Mouse (Mus musculus) lung, embryonic 15.5 days (tissue): ENCODE results near the gene Cadm2. TPM values are rescaled to one million over a fixed set of nuclear protein-coding genes. Genes with fewer than 3 reads are reported as not detected.

Source experiments
- ATAC-seq: fragments of 200-750 bp; cut with Nextera tagmentation; 2 replicates; pipeline ENCODE4 v1.8.0; 2017; ENCODE audit warnings: moderate number of reproducible peaks, borderline replicate concordance; ENCODE audit not compliant: low FRiP score, low TSS enrichment; ENCODE audit errors: extremely low read depth
- H3K27ac ChIP-seq: fragments of 300-500 bp; sonication (generic); 2 replicates; pipeline ENCODE4 v1.5.1; 2015; ENCODE audit warnings: moderate library complexity, mild to moderate bottlenecking, inconsistent platforms
- H3K27me3 ChIP-seq: fragments of 300-500 bp; sonication (generic); 2 replicates; pipeline ENCODE4 v1.6.1; 2015; ENCODE audit warnings: inconsistent platforms
- H3K36me3 ChIP-seq: fragments of 300-500 bp; sonication (generic); 2 replicates; pipeline ENCODE4 v1.6.1; 2015; ENCODE audit warnings: inconsistent platforms
- H3K4me1 ChIP-seq: fragments of 300-500 bp; sonication (generic); 2 replicates; pipeline ENCODE4 v1.6.1; 2015; ENCODE audit warnings: inconsistent platforms
- H3K4me2 ChIP-seq: fragments of 300-500 bp; sonication (generic); 2 replicates; pipeline ENCODE4 v1.6.1; 2015; ENCODE audit warnings: inconsistent platforms, mild to moderate bottlenecking, moderate library complexity
- H3K4me3 ChIP-seq: fragments of 300-500 bp; sonication (generic); 2 replicates; pipeline ENCODE4 v1.5.1; 2015; ENCODE audit warnings: mild to moderate bottlenecking, inconsistent platforms
- H3K9ac ChIP-seq: fragments of 300-500 bp; sonication (generic); 2 replicates; pipeline ENCODE4 v1.6.1; 2015; ENCODE audit warnings: inconsistent platforms
- H3K9me3 ChIP-seq: fragments of 300-500 bp; sonication (generic); 2 replicates; pipeline ENCODE4 v1.6.1; 2016; ENCODE audit warnings: inconsistent platforms
- WGBS: fragments of 180-500 bp; shearing (Covaris S2); methylation state at CpG from one replicate; pipeline ENCODE4 v1.1.7; 2015; 5-methylcytosine and 5-hydroxymethylcytosine counted together
- polyA plus RNA-seq: library from polyadenylated mRNA; unstranded; fragments of >200 nt; fragmentation: Nextera tagmentation; extraction: Ambion mirVana; gene quantifications from 2 replicates; pipeline ENCODE4 v1.2.1, GENCODE M21; 2015

The Cadm2 gene
- polyA plus RNA-seq, 1 experiment from 2014 or later, result 0.74 TPM

DNA sequence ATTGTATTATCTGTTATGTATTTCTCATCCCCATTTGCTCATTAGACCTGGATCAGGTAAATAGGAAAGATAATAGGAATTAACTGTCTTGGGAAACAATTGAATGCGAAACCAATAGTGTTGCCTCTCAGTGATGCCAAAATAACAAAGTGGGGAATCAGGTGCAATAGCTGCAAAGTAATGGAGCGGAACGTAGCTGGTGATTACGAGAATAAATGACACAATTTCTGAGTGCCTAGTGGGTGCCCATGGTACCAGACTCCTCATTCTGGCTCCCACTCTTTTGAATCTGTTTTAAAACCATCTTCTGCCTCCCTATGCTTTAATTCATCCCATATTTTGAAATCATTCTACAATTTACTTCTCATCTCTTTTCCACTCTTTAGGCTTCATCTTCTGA is 851.2 kb downstream of the Cadm2 start:
- no peaks in the 10 kb centered on the region for H3K4me1 ChIP-seq
- H3K9ac ChIP-seq, result no peak overlapping the region
- H3K9me3 ChIP-seq, result no peaks in the 10 kb centered on the region
- no peak overlapping the region for H3K4me3 ChIP-seq
- WGBS, result 94% methylated on average over 4 of the region's 4 CpGs
- ATAC-seq, result no peak
- no peaks in the 10 kb centered on the region for H3K36me3 ChIP-seq
- H3K4me2 ChIP-seq, result no peak overlapping the region
- no peaks in the 10 kb centered on the region for H3K27me3 ChIP-seq
- no peak overlapping the region for H3K27ac ChIP-seq

DNA sequence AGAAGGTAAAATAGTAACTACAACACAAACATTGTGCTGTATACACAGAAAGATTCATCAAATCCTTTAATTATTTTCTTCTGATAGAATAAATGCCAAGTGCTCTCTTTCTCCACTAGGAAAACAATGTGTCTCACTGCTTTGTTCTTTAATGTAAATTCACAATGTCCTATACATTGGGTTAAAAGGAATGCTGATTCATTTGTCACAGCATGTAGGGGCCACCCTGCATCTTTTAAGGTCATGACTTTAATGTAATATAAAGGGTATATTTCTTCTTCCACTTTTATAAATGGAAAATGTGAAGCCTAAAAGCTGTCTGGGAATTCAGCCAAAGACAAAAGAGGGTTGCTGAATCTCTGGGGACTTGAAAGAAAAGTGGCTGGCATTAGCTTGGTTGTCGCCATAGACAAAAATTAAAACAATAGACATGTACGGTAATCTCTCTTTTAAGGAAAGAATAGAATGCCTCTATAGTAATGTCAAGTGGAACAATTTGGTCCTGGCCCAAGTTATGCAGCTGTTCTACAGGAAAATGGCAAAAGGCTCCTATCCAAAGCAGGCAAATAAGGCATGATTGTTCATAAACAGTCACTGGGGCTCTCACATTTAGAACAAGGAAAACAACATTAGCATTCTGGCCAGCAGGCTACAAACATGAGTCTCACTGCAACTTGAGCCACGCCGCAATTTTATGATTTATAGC is 851.9 kb downstream of the Cadm2 start:
- Histone ChIP-seq H3K27me3 (no peaks in the 10 kb centered on the region), H3K27ac (no peak overlapping the region), H3K9ac (no peak overlapping the region), H3K9me3 (no peaks in the 10 kb centered on the region), H3K4me1 (no peaks in the 10 kb centered on the region), H3K36me3 (no peaks in the 10 kb centered on the region), H3K4me3 (no peak overlapping the region), H3K4me2 (no peak overlapping the region)
- no peak for ATAC-seq
- 56% methylated on average over 4 of the region's 4 CpGs for WGBS

DNA sequence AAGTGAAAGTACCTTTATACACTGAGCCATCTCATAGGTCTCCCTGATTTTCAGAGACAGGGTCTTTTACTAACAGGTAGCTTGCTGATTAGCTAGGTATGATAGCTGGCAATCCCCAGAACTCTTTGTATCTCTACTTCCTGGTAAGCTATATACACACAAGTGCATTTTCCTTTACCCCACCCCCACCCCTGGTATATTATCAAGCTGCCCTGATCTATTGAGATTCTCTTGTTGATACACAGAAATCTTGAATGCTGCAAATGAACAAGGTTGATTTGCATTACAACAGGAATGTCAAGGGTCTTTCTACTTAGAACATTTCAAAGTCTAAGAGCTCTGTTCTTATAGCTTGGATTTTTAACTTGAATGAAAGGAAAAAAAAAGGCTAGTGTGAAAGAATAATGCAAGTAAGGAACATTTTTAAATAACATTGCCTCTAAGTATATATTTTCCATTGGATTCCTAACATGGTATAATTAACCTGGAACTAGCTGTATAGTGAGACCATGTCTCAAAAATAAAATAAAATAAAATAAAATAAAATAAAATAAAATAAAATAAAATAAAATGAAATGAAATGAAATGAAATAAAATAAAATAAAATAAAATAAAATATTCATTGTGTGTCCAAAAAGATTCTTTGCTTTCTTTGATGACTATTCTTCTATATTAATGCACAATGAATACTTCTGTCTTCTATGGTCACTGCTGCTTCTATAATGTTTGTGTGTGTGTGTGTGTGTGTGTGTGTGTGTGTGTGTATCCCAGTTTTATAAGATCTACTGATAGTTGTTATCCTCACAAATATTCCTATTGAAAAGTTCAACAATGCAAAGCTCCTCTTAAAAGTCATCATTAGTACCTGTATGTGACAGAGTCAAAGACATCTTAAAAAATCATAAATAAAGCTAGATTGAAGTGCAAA is 858.9 kb downstream of the Cadm2 start:
- Histone ChIP-seq H3K27me3 (no peaks in the 10 kb centered on the region), H3K9ac (no peak overlapping the region), H3K4me2 (no peak overlapping the region), H3K4me1 (no peaks in the 10 kb centered on the region), H3K27ac (no peak overlapping the region), H3K9me3 (no peaks in the 10 kb centered on the region), H3K36me3 (no peaks in the 10 kb centered on the region), H3K4me3 (no peak overlapping the region)
- ATAC-seq, result no peak

DNA sequence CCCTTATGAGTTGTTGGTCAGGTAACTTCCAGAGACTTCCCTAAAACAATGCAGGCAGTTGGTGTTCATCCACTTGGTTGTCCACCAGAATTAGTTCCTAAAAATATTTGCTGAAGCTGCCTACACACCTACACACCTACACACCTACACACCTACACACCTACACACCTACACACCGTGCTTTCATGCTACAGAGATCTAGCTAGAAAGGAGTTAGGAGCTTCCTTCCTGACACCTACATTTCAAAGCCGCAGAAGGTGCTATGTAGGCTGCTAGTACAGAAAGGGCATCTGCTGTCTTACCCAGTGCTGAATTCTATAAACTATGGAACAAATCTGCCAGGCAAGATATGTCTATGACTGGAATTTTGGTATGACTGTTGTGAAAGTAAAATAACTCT is 872.2 kb downstream of the Cadm2 start:
- H3K9ac ChIP-seq, result no peak overlapping the region
- ATAC-seq, result no peak

DNA sequence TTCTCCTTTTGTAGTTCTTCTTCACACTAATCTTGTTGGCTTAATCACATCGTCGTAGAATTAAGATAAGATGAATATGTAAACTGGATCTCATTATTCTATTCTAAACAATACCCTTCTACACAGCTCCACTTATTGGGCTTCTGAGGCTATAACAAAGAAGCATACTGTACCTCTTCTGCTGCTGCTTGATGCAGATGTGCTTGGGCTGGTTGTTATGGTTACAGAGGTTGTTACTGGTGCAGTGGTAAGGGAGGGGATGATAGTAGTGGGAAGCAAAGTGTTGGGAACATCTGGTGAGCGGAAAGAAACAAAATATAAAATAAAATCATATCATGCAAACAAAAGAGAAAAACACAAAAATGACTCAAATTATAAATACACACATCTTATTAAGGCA is 889.5 kb downstream of the Cadm2 start:
- H3K4me2 ChIP-seq, result no peak overlapping the region
- H3K36me3 ChIP-seq, result no peaks in the 10 kb centered on the region
- no peak for ATAC-seq
- no peak overlapping the region for H3K4me3 ChIP-seq
- no peaks in the 10 kb centered on the region for H3K27me3 ChIP-seq
- H3K9ac ChIP-seq, result no peak overlapping the region
- no peaks in the 10 kb centered on the region for H3K4me1 ChIP-seq
- WGBS, result 58% methylated on average over 3 of the region's 3 CpGs
- H3K27ac ChIP-seq, result no peak overlapping the region
- no peaks in the 10 kb centered on the region for H3K9me3 ChIP-seq

More for the DNA sequence above, 872.2 kb downstream of the Cadm2 start:
- no peaks in the 10 kb centered on the region for H3K9me3 ChIP-seq
- H3K4me2 ChIP-seq, result no peak overlapping the region
- H3K27me3 ChIP-seq, result no peaks in the 10 kb centered on the region
- no peak overlapping the region for H3K27ac ChIP-seq
- no peak overlapping the region for H3K4me3 ChIP-seq
- H3K36me3 ChIP-seq, result no peaks in the 10 kb centered on the region
- no peaks in the 10 kb centered on the region for H3K4me1 ChIP-seq
- 79% methylated on average over 2 of the region's 2 CpGs for WGBS

DNA sequence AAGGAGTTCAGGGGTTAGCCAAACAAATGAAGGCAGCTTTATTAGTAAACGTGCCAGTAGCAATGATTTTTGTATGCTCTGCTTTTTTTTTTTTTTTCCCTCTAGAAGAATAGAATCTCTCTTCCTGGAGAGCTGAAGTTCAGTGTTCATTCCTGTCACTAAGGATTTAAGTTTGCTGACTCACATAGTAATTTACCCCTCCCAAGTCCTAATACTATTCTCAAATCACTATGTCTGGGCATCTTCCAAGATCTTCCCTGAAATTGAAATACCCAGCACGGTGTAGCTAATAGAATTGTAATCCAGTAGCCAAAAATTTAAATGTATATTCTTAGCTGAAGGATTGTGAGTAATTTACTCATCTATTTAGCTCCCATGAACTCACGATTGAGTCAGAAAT is 914.2 kb downstream of the Cadm2 start:
- Histone ChIP-seq H3K9ac (no peak overlapping the region), H3K9me3 (no peaks in the 10 kb centered on the region), H3K27ac (no peak overlapping the region), H3K4me3 (no peak overlapping the region), H3K4me1 (no peaks in the 10 kb centered on the region), H3K36me3 (no peaks in the 10 kb centered on the region), H3K4me2 (no peak overlapping the region), H3K27me3 (no peaks in the 10 kb centered on the region)
- ATAC-seq, result no peak
- WGBS, result 60% methylated on average over 3 of the region's 3 CpGs

DNA sequence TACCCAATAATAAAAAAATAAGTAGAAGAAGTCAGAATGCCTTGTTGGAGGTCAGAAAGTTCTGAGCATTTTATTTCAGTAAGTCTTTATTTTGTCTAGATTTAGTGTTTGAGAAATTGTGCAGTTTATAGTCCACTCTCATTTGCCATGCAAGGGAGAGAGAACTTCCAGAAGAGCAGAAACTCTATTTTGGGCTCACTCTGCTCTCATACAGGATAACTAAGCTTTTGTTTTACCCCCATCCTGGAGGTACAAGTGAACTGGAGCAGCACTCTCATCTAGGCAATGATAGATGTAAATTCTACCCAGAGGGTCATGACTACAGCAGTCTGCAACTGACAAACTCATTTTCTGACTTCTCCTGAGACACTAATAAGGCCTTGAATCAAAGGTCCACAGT is 925.9 kb downstream of the Cadm2 start:
- H3K4me2 ChIP-seq, result no peak overlapping the region
- no peaks in the 10 kb centered on the region for H3K36me3 ChIP-seq
- H3K4me3 ChIP-seq, result no peak overlapping the region
- ATAC-seq, result no peak
- H3K9me3 ChIP-seq, result no peaks in the 10 kb centered on the region
- H3K4me1 ChIP-seq, result no peaks in the 10 kb centered on the region
- no peak overlapping the region for H3K27ac ChIP-seq
- H3K9ac ChIP-seq, result no peak overlapping the region
- H3K27me3 ChIP-seq, result no peaks in the 10 kb centered on the region

DNA sequence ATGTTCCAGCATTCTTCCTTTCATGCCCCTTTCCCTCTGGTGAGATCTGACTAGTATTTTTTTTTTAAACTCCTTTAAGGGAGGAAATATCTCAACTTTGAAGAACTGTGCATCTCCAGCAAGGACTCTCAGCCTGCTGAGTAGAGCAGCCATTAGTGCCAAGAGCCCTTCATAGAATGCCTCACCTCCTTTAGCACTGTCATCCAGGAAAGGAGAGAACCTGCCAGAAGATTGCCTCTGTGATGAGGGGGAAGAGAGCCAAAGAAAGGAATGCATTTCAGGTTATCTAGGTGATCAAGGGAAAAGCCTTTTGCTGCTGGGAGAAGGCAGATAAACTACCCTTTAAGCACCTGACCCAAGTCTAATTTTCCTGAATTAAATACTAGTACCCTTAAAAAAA is 943.5 kb downstream of the Cadm2 start:
- Histone ChIP-seq H3K4me1 (no peaks in the 10 kb centered on the region), H3K4me2 (no peak overlapping the region), H3K4me3 (no peak overlapping the region), H3K9me3 (no peaks in the 10 kb centered on the region), H3K27ac (no peak overlapping the region), H3K27me3 (no peaks in the 10 kb centered on the region), H3K36me3 (no peaks in the 10 kb centered on the region), H3K9ac (no peak overlapping the region)
- ATAC-seq, result no peak

DNA sequence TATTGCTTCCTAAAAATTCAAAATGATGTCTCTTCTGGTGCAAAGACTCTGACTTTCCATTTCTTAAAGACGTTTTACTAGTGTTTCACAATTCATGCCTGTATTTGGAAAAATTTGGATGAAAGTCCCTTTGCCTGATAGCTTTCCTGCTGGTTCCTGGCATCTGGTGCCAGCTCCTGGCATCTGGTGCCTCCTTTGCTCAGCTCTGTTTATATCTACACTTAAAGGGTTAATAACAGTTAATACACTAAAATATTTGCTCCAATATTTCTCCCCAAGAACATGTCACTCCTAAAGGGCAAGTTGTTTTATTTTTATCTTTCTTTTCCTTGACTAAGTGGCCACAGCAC is 969.7 kb downstream of the Cadm2 start:
- H3K4me3 ChIP-seq, result no peak overlapping the region
- H3K4me1 ChIP-seq, result no peaks in the 10 kb centered on the region
- WGBS, result 59% methylated on average over 1 of the region's 1 CpGs
- ATAC-seq, result no peak
- no peak overlapping the region for H3K9ac ChIP-seq
- H3K27me3 ChIP-seq, result no peaks in the 10 kb centered on the region
- H3K36me3 ChIP-seq, result no peaks in the 10 kb centered on the region
- no peaks in the 10 kb centered on the region for H3K9me3 ChIP-seq
- no peak overlapping the region for H3K4me2 ChIP-seq
- H3K27ac ChIP-seq, result no peak overlapping the region

DNA sequence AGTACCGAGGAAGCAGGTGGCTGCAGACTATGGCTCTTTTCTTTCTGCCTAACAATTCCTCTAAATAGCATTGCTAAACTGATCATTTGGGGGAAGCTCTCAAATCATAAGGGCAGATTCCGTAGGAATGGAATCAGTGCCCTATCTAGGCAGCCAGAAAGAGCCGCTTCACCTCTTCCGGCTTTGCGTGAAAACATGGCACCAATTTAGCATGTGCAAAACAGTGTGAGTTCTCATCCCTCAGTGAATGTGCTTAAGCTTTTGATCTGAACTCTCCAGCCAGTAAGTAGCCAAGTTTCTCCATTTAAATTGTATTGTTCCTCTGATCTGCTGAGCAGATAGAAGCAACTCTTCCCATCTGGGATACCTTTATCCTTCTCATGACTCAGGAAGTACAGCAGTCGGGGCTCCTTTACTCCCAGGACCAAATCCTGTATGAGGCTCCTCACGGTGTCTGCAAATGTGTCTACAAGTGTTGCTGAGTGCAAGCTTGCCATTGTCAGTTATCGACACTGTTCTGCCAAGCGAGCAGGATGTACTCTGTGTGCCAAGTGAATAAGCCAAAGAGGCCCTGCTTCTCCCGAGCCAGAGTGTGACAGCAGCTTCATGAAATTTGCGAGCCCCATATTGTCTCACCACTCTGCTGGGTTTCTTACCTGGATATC is 970.2 kb downstream of the Cadm2 start:
- Histone ChIP-seq H3K4me3 (no peak overlapping the region), H3K27ac (no peak overlapping the region), H3K36me3 (no peaks in the 10 kb centered on the region), H3K27me3 (no peaks in the 10 kb centered on the region), H3K9me3 (no peaks in the 10 kb centered on the region), H3K4me2 (no peak overlapping the region), H3K9ac (no peak overlapping the region), H3K4me1 (no peaks in the 10 kb centered on the region)
- 83% methylated on average over 11 of the region's 11 CpGs for WGBS
- ATAC-seq, result no peak

DNA sequence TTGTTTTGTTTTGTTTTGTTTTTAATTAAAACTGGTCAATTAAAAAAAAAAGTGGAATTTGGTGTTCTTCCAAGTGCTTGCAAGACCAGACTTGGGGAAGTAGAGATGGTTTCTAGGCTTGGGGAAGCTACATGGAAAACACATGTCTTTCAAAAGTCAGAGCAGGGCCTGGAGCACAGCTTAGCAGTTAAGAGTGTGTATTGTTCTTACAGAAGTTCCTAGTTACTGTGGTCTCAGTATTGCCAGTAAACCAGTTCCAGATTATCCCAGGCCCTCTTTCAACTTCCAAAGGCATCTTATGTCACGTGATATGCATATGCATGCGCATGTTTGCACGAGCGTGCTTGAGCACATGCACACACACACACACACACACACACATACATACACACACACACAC is 972.9 kb downstream of the Cadm2 start:
- H3K4me1 ChIP-seq, result no peaks in the 10 kb centered on the region
- no peak for ATAC-seq
- H3K36me3 ChIP-seq, result no peaks in the 10 kb centered on the region
- 92% methylated on average over 4 of the region's 4 CpGs for WGBS
- no peak overlapping the region for H3K4me2 ChIP-seq
- no peaks in the 10 kb centered on the region for H3K27me3 ChIP-seq
- H3K4me3 ChIP-seq, result no peak overlapping the region
- H3K27ac ChIP-seq, result no peak overlapping the region
- no peak overlapping the region for H3K9ac ChIP-seq
- no peaks in the 10 kb centered on the region for H3K9me3 ChIP-seq

DNA sequence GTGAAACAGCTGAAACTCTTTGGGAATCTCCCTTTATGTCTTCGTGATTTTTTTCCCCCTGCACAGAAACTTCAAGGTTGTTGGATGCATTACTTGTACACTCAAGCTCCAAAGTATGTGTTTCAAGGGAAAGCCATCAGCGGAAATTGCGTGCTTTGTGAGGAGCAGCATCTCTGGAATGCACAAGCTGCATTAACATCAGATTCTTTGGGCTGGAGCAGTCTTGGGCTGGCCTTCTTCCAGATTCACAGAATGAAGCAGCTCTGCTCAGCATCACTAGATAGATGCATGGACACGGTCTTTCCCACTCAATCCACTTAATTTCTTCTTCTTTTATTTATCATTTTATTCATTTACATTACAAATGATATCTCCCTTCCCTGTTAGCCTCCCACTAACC is 977.1 kb downstream of the Cadm2 start:
- no peak overlapping the region for H3K9ac ChIP-seq
- H3K4me2 ChIP-seq, result no peak overlapping the region
- no peaks in the 10 kb centered on the region for H3K27me3 ChIP-seq
- H3K4me3 ChIP-seq, result no peak overlapping the region
- no peak for ATAC-seq
- no peaks in the 10 kb centered on the region for H3K36me3 ChIP-seq
- no peak overlapping the region for H3K27ac ChIP-seq
- WGBS, result 39% methylated on average over 4 of the region's 4 CpGs
- no peaks in the 10 kb centered on the region for H3K9me3 ChIP-seq
- H3K4me1 ChIP-seq, result no peaks in the 10 kb centered on the region
